ENCODE assay signal across 33 mouse cellular contexts in genomic region chr4:86159362-86159761, GRCm38 (mm10).
"Had no signal": no experiment of that assay in that cellular context is flagged by ENCODE, and none has a peak within 500 bp of the region (broad histone marks: within the 10 kb centered on the region; RNA-seq: fewer than 3 reads in every experiment).

No protein-coding gene starts in this region.

- H3K27me3 ChIP-seq: heart, embryonic 12.5 days; heart, embryonic 13.5 days; heart, embryonic 15.5 days; hindbrain, embryonic 12.5 days; hindbrain, embryonic 13.5 days; hindbrain, embryonic 15.5 days; intestine, embryonic 15.5 days had no signal

- H3K27ac ChIP-seq: heart, adult 2 months; heart, embryonic 10.5 days; heart, embryonic 13.5 days; heart, embryonic 15.5 days; hindbrain, embryonic 10.5 days; hindbrain, embryonic 12.5 days; hindbrain, embryonic 13.5 days; hindbrain, embryonic 14.5 days; hindbrain, embryonic 15.5 days; hindbrain, postnatal 0 days; intestine, embryonic 15.5 days; layer of hippocampus, adult 2 months; left cerebral cortex, adult 2 months had no signal

- H3K4me3 ChIP-seq: heart, adult 2 months; heart, embryonic 10.5 days; heart, embryonic 12.5 days; heart, embryonic 13.5 days; heart, embryonic 15.5 days; hindbrain, embryonic 10.5 days; hindbrain, embryonic 12.5 days; hindbrain, embryonic 13.5 days; hindbrain, embryonic 15.5 days; intestine, embryonic 15.5 days; layer of hippocampus, adult 2 months; left cerebral cortex, adult 2 months had no signal

- ATAC-seq: hindbrain, embryonic 16.5 days; hindbrain, postnatal 0 days; inflammation-experienced regulatory T-cells, adult 6 months; intestine, embryonic 15.5 days; intestine, embryonic 16.5 days; intestine, postnatal 0 days had no signal

- H3K9me3 ChIP-seq: heart, embryonic 10.5 days; heart, embryonic 12.5 days; heart, embryonic 13.5 days; heart, embryonic 15.5 days; hindbrain, embryonic 10.5 days; hindbrain, embryonic 12.5 days; hindbrain, embryonic 13.5 days; hindbrain, embryonic 15.5 days; intestine, embryonic 15.5 days had no signal

- H3K9ac ChIP-seq: heart, embryonic 12.5 days; heart, embryonic 13.5 days; heart, embryonic 15.5 days; hindbrain, embryonic 12.5 days; hindbrain, embryonic 13.5 days; hindbrain, embryonic 14.5 days; hindbrain, embryonic 15.5 days; intestine, embryonic 15.5 days had no signal

- DNase-seq: heart, adult 2 months; heart, postnatal 10 days; heart, postnatal 14 days; heart, postnatal 36 days; heart, postnatal 4 days; kidney, adult 18-20 months; kidney, adult 2 months; kidney, adult 9 months; kidney, postnatal 10 days; kidney, postnatal 14 days; kidney, postnatal 25 days; kidney, postnatal 36 days; kidney, postnatal 4 days; layer of hippocampus, adult 9-11 months; layer of hippocampus, postnatal 36 days had no signal

- H3K36me3 ChIP-seq: heart, embryonic 10.5 days; heart, embryonic 12.5 days; heart, embryonic 13.5 days; heart, embryonic 15.5 days; hindbrain, embryonic 10.5 days; hindbrain, embryonic 12.5 days; hindbrain, embryonic 13.5 days; hindbrain, embryonic 15.5 days; intestine, embryonic 15.5 days had no signal

- H3K4me1 ChIP-seq: heart, embryonic 10.5 days; heart, embryonic 12.5 days; heart, embryonic 13.5 days; heart, embryonic 15.5 days; hindbrain, embryonic 10.5 days; hindbrain, embryonic 12.5 days; hindbrain, embryonic 13.5 days; hindbrain, embryonic 15.5 days; intestine, embryonic 15.5 days had no signal

- H3K4me2 ChIP-seq: heart, embryonic 11.5 days; heart, embryonic 12.5 days; heart, embryonic 13.5 days; heart, embryonic 15.5 days; hindbrain, embryonic 12.5 days; hindbrain, embryonic 13.5 days; hindbrain, embryonic 14.5 days; hindbrain, embryonic 15.5 days; intestine, embryonic 15.5 days had no signal
